Mouse (Mus musculus) embryo, embryonic 9.5 days (tissue): ENCODE measurements at regions not wholly inside any gene's neighbourhood (a gene's known extent, or its start where the extent isn't known, plus 50 kb on each side); places are given as distances from the start of the nearest gene placed in this dataset.

Source experiments
- DNase-seq: peaks from one replicate; pipeline ENCODE4 v3.0.0-alpha.2; 2017; ENCODE audit errors: extremely low spot score

DNA sequence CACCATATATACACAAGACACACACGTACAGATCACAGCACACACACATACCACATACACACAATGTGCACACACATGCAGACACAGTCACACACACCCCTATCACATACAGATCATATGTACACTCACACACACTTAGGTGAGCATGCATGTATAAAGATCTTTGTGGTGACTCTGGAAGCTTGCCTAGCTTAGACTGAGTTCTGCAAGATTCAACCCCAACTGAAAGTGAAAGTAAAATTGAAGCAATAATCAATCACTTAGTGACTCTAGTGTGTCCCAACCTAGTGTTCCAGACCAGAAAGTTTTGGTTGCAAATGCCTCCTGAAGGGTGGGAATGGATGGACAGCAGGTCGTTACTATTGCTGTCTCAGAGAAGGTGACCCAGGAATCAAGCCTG is 262.8 kb downstream of the Bcl11a start:
- no peak for DNase-seq

DNA sequence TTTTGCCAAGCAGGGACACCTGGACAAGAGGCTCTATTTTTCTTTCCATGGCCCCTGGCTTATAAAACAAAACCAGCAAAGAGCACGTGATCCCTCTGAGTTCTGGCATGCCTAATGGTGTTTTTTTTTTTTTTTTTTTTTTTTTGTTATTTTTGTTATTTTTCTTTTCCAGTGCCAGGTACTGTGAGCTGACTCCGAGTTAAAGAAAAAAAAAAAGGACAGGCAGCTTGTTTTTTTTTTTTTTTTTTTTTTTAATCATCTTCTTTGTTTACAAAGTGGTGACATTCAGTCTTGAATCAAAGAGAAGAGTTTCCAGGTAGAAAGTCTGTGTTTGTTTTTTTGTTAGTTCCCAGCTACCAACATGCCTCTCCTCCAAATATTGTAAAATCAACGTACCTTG is 263.8 kb downstream of the Bcl11a start:
- no peak for DNase-seq

DNA sequence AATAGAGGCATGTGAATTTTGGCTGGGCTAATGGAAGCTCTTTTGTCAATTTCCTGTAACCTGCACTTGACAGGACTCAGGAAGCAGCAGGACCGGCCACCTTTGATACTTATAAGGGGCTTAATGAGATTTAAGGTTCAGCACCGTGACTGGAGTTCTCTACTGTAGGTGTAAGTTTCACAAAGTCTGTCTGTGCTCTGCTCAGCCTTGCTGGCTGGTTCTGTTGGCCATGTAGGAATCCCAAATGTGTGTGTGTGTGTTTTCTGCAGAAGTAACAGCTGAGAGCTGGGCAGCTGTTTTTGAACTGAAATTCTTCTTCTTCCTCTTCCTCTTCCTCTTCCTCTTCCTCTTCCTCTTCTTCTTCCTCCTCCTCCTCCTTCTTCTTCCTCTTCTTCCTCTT is 264.3 kb downstream of the Bcl11a start:
- no peak for DNase-seq

DNA sequence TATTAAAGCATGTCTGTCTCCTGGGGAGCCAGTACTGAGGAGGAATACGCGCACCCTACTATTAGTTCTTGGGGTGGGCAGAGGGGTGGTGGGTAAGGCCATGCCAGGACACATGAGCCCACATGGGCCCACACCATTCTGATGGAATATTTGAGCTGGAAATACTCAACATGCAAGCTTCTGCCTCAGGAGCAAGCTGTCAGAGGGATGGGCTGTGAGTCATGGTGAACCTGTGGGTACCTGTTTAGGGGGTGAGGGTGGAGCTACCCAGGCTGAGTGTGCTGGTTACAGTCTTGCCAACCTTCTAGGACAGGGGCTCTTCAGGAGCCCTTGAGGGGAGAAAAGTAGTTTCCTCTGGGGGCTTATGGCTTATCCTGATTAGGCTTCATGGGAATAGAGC is 264.9 kb downstream of the Bcl11a start:
- no peak for DNase-seq

DNA sequence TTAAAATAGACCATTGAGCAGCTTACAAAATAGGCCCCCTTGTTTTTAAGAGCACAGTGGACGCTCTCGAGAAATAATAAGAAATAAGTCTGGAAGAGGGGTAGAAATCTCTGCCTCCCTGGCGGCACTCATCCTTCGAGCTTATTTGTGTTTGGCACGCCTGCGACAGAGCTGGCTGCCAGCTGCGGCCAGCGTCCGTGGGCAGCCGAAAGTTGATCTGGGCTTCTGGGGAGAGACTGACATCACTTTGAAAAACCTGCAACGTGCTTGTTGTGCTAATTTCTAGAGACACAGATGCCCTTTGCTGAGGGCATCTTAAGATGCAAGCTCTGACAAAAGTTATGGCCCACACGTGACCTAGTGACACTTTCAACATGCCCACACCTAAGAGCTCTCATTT is 269.4 kb downstream of the Bcl11a start:
- DNase-seq: no peak

DNA sequence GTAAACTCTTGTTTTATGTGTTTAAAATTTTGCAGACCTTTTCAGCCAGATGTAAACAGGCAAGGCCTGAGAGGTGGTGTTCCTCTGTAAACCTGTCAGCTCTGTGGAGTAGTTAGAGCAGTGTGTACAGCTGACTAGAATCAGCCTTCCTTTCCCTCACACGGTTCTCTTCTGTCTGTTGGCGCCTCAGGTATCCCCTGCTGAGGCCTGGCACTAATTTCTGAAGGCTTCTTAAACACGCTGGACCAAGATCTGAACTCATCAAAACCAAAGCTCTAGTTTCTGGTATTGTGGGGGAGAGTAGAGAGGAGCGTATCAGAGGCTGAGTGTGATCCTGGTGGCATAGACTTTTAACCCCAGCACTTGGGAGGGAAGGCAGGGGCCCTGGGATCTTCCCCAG is 270.9 kb downstream of the Bcl11a start:
- no peak for DNase-seq

DNA sequence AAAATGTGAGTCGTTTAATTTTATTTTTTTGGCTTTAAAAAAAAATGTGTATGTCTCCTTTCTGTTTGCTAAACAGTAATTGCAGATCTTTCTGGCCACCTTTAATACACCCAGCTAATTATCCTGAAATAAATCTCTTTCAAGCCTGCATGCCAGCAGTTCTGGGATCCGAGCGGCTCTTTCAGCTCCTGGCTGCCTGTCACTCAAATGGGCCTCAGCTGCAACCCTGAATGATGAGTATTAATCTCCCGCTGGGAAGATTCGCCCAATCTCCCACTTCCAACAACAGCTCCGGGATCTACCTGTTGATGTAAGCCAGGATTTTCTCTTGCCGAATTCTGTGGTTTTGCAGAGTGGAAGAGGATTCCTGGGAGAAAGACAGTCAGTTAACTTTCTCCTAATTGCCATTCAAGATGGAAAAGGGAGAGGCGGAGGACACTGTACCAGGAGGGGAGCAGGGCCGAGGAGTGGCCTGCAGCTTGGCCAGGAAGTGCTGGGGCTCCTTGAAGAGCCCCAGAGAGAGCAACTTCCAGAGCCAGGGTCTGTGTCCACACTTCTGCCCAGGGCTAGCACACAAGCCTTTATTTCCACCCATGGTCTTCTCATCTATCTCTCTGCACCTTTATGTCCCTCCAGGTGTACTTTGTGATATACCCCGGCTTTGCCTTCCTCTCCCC is 272.2 kb downstream of the Bcl11a start:
- no peak for DNase-seq

DNA sequence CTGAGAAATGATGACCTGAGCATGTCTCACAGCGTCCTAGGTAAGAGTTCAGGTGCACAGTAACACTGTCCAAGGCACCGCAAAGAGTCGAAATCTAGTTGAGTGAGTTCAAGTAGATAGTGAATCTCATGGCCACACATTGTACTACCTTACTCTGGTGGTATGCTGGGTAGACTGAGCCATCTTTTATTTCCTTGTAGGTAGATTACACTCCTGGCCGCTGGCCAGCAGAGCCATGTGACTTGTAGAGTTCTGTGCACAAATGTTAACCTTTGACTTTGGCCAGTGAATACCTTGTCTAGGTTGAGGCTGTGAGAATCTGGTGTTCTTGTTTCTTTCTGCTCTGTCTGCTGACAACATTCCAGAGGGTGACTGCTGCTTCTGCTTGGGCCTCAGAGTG is 273.0 kb downstream of the Bcl11a start:
- no peak for DNase-seq

DNA sequence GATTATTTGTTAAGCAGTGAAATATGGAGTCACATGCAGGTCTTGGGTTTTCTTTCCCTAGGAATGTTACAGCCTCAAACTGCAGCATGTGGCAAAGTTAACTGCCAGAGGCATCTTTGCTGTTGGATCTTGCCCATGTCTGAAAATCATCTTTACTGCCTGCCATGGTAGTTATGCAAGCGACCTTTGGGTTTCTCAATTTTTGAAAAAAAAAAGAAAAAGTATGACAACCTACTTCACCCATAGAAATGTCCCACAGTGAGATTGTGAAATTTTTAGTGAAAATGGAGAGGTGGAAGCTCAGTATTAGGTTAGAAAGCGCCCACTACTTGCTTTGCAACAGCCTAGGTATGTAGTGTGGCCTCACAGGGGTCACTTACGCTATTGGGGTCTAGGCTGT is 274.2 kb downstream of the Bcl11a start:
- DNase-seq: no peak

DNA sequence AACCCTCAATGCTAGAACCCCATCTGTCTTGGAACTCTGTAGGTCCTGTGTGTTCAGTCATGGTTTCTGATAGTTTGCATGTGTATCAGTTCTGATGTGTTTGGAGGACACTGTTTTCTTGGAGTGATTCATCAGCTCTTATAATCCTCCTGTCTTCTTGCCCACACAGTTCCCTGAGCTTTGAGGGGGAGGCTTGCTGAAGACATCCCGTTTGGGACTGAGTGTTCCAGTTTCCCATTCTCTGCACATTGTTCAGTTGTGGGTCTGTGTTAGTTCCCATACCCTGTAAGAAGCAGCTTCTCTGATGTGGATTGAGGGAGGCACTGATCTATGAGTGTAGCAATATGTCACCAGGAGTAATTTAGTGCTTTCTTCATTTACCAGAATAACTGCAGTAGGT is 275.2 kb downstream of the Bcl11a start:
- DNase-seq: no peak

DNA sequence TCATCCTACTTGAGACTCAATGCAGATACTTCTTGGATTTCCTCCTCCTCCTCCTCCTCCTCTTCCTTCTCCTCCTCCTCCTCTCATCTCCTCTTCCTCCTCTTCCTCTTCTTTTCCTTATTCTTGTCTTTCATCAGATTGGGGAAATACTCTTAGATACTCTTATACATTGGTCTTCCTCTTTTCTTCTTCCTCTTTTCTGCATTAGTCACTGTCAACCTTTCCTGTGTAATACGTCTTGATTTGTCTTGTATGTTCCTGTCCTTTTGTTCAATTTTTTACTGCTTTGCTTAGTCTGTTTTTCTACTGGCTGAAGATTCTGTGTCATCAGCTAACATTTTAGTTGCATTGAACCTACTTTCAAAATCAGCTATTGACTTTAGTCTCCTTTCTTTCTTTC is 279.5 kb downstream of the Bcl11a start:
- DNase-seq: no peak

DNA sequence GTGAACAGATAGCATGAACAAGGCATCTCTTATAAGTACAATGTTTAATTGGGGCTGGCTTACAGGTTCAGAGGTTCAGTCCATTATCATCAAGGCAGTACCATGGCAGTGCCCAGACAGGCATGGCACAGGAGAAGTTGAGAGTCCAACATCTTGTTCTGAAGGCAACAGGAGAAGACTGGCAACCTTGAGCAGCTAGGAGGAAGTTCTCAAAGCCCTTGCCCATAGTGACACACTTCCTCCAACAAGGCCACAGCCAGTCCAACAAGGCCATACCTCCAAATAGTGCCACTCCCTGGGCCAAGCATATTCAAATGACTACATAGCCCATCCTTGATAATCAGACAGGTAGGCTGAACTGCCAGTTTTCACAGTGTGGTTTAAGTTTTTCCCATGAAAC is 281.2 kb downstream of the Bcl11a start:
- no peak for DNase-seq

DNA sequence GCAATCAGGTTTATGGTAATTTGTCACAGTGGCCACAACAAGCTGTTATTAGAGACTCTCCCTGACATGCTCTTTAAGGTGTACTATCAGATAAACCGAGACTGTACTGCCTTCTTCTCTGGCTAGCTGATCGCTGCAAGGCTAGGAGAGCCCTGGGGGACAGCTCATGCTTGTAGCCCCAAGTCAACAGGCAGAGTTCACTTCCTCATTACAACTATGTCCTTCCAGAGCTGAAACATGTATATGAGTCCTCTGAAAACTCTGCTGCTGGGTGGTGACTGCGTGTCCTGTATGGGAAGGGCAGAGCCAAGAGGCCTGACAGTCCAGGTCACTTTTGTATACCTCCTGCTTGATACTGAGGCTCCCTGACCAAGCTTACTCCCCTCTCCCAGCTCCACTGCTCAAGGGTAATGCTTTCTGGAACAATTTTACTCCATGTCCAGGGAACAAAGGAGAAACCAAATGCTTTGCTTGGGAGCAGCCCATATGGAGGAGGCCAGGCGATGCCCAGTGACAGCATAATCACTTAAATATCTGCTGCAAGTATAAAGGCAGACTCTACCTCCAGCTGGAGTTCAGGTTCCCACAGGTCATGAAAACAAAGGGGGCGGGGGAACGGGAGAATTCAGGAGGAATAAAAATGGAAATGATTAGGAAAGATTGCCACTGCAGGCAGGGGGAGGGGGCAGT is 284.3 kb downstream of the Bcl11a start:
- DNase-seq: no peak

DNA sequence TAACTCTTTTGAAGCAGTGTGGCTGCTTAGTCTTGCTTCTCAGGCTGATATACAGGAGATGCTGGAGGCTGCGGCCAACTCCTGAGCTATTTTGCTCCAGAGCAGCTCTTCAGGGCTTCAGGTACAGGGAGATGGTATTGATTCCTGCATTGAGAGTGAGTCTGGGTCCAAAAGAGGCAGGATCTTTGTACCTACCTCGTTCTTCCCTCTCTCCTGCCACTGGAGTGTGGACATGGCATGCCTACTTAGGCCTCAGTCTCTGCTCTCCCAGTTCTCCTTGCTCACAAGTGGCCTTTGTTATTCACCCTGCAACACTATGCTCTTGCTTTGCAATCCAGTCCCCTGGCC is 284.8 kb downstream of the Bcl11a start:
- DNase-seq: no peak

DNA sequence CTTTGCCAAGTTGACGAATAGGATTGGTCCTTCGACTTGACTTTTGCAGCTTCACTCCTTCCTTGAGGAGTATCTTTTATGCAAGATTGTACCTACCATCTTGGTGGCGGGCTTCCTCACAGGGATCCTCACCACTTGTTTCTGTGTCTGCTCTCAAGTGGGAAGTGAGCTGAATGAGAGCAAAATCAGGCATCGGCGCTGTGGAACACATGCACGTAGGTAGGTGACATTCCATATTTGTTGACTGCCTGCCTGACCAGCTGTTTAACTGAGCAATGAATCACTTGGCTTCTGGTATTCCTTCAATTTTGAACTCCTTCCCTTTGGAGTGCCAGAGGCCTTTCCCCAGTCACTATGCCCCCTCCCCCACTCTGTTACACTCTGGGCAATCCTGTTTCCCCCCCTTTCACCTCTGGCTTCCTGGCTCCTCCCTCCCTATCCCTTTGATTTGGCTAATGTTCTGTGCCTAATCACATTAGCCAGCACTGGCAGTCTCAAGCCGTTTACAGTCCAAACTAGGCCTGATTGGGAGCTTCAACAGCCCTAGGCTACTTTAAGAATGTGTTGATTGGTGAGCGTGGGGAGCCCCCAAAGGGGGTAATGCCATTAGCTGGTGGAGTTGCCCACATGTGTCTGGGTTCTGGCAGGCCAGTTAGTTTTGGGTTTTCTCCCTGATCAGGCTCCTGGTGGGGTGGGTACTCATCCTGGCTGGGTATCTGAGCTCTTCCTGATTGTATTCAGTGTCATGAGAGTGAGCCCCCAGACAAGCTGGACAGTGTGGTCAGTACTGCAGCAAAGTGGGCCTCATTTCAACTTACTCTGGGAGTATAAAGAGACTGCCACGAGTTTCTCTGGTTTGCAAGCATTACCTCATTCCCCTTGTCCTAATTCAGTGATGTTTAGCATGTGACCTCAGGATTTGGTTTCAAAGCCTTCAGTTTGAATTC is 285.8 kb downstream of the Bcl11a start:
- peak; percentile 64 for DNase-seq

DNA sequence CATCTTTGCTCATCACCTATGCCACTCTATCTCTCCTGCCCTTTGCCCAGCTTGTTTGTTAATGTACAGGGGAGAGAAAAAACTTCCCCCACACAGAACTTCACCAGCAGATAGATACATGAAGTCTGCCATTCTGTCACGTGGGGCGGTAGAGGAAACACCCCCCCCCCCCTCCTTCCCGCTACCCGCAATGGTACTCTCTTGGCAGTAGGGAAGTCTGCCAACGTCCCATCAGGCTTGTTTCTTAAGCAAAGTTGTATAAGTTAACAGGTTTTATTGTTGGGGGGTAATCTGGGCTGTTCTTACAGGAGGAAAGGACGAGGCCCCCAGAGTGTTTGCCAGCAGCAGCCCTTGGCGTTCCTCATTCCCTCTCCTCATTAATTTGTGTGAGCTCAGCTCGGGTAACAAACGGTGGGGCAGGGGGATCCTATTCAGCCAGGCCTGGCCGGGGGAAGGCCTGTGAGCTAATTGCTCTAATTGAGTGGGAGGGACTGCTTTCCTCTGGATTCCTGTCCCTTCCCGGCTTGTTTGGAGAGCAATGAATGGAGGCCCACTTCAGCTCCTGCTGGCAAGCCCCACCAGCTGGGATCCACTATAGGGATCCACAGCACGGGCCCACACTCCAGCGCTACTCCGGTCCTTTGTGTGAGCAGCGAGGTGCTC is 292.5 kb downstream of the Bcl11a start:
- peak; percentile 72 for DNase-seq

DNA sequence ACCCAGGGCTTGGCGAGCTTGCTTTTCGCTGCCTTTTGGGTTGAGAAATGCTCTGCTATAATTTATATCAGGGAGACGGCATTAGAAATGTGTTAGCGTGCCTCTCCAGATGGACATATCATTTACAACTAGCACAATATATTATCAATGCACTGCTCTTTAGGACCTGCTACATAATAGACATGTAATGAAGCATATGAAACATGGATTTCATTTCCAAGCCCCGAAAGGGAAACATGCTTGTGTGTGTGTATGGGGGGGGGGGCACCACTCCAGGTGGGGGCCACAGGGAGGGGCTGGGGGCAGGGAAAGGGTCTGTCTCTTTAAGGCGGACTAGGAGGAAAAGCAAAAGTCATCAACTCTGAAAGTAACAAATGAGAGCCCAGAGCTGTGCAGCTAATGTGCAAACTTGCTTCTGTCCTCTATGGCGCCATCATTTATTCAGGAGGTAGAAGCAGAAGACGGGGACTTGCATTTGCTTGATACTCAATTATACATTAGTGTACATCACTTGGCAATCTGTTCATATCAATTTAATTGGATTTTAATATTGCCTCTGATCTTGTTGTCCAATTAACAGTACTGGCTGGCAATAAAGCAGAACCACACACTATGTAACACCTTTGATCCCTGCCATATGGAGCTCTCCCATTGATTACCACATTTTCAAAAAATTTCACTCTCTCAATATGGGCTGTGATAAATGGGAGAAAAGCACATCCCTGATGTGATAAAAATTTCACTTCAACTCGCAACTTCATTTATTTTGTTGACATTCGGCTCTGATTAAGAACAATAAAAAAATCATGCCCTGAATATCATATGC is 293.2 kb downstream of the Bcl11a start:
- no peak for DNase-seq

DNA sequence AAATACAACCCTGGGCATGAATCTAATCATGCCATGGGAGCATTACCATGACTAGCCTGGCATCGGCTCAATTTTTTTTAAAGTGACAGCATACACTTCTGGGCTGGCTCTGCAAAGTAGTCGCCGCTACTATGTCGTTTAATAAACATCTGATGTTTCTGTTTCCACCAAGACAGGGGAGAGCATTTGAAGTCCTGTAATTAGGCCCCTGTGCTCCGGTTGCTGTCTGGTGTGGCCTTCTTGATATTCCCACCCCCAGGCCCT is 293.8 kb downstream of the Bcl11a start:
- no peak for DNase-seq

DNA sequence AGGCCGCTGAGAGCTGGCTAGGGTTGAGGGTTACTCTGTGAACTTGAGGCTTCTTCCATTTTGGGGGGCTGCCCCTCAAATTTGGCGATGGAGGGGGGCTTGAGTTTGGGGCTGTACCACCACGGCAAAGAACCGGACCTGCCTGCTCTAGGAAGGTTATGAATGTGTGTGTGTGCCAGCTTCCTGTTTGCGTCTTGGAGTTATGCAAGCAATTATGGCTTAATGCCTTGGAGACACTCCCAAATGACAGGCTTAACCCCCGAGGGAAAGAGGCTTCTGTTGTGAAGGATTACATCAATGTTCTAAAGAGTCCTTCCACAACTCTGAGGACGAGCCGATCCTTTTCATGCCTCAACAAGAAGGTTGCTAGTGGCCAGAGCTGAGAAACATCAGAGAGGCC is 294.1 kb downstream of the Bcl11a start:
- no peak for DNase-seq

DNA sequence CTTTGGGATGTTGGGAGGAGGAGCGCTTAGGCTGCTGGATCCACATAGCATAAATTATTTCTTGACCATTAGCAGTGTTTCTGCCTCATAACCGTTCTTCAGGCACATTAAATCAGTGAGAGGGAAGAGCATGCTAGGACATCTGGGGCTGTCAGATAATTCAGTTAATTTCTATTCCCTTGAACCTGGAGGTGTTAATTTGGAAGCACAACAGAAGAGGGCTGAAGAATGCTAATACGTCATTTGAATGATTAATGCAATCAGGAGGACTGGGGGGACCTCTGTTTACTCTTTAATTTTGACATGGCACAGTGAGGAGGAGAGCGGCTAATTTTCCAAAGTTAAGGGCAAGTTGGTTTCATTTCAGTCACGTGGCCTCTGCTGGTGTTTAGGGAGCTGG is 294.8 kb downstream of the Bcl11a start:
- no peak for DNase-seq

DNA sequence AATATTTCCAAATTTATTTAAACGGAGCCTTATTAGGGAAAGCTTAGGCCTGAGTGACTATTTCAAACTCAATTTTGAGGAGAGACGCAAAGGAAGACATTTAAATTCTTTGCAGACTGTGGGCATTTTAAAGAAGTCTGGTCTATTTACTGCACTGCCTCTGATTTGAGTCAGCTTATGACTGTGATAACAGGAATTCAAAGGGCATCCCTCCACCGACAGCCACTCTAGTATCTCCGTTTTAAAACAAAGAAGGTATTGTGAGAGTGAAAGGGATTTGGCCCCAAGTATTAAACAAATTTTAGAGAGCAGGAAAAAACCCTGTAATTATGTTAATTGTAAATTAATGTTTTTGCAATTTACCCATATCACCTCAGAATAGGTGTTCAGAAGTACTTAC is 295.4 kb downstream of the Bcl11a start:
- no peak for DNase-seq

DNA sequence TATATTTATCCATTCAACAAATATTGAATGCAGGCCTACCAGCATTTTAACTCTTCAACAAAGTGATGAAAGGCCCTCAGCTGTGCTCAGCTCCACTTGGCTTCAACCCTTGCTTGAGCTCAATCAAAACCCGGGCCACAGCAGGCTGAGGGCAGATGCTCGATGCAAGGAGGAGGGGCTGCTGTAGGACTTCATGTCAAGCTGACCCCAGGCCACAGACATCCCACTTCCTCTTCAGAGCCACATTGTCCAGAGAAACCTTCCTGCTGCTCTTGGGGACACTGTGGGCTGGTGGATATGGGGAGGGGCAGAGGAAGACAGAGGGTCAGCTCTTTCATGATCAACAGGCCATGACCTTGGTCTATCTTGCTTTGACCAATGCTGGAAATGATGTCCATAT is 299.7 kb downstream of the Bcl11a start:
- no peak for DNase-seq
